Mouse (Mus musculus) cerebellum, adult 2 months (tissue): ENCODE data around the gene Tacr1. TPM values are rescaled to one million over a fixed set of nuclear protein-coding genes. Genes with fewer than 3 reads are reported as not detected.

Experiments used
- DNase-seq, 2 experiments: peaks; one replicate each; pipeline ENCODE4 v3.0.0; 2021
- H3K27ac ChIP-seq: fragments of 200-500 bp; 2 replicates; pipeline ENCODE4 v1.5.1; 2012; ENCODE audit warnings: low read length, control low read depth, inconsistent platforms; ENCODE audit not compliant: insufficient read depth
- H3K27me3 ChIP-seq: fragments of 200-500 bp; 2 replicates; pipeline ENCODE4 v1.6.1; 2012; ENCODE audit warnings: inconsistent platforms, mild to moderate bottlenecking, low read length, moderate library complexity; ENCODE audit not compliant: control insufficient read depth, insufficient read depth
- H3K4me1 ChIP-seq: fragments of 200-500 bp; 2 replicates; pipeline ENCODE4 v1.6.1; 2011; ENCODE audit warnings: low read length; ENCODE audit not compliant: control insufficient read depth, insufficient read depth
- H3K4me3 ChIP-seq: fragments of 200-500 bp; replicated peaks from 2 replicates; pipeline ENCODE3; 2011; ENCODE audit warnings: mild to moderate bottlenecking, low read depth, low read length, control low read depth; ENCODE audit not compliant: insufficient read depth
- CTCF ChIP-seq: fragments of 200-500 bp; IDR thresholded peaks from 2 replicates; pipeline ENCODE4 v1.5.1; 2011; ENCODE audit warnings: low read depth, mild to moderate bottlenecking, control low read depth, low read length, moderate library complexity, borderline replicate concordance; ENCODE audit not compliant: insufficient read depth
- POLR2A ChIP-seq: fragments of 200-500 bp; IDR thresholded peaks from 2 replicates; pipeline ENCODE4 v1.6.1; 2011; ENCODE audit warnings: low read length, control low read depth, borderline replicate concordance; ENCODE audit not compliant: insufficient read depth
- WGBS: fragments of 180-500 bp; shearing (Covaris S2); methylation state at CpG from one replicate; pipeline ENCODE4 v1.1.7; 2018; 5-methylcytosine and 5-hydroxymethylcytosine counted together
- polyA plus RNA-seq: library from polyadenylated mRNA; depleted of rRNA; stranded (reverse); fragments of >200 nt; gene quantifications from 2 replicates; pipeline ENCODE4 v1.2.3, GENCODE M21; 2012

Gene Tacr1
- polyA plus RNA-seq, 1 experiment, result 1.4 TPM

- WGBS, result 49% methylated on average over 7 of the region's 7 CpGs
- no peak for DNase-seq
- no peaks in the 10 kb centered on the region for H3K27me3 ChIP-seq
These were observed 207.3 kb downstream of the Tacr1 start for GRCm38 (mm10) chr6:82609339-82609926.

More at GRCm38 (mm10) chr6:82609339-82609926, 207.3 kb downstream of the Tacr1 start:
- Histone ChIP-seq H3K4me1 (no peaks in the 10 kb centered on the region), H3K27ac (no peak overlapping the region), H3K4me3 (no peak overlapping the region)
- TF ChIP-seq CTCF, result no peak
- TF ChIP-seq POLR2A, result no peak
